Mouse (Mus musculus): Measurements from ENCODE around the gene Utrn.

The Utrn gene

DNA sequence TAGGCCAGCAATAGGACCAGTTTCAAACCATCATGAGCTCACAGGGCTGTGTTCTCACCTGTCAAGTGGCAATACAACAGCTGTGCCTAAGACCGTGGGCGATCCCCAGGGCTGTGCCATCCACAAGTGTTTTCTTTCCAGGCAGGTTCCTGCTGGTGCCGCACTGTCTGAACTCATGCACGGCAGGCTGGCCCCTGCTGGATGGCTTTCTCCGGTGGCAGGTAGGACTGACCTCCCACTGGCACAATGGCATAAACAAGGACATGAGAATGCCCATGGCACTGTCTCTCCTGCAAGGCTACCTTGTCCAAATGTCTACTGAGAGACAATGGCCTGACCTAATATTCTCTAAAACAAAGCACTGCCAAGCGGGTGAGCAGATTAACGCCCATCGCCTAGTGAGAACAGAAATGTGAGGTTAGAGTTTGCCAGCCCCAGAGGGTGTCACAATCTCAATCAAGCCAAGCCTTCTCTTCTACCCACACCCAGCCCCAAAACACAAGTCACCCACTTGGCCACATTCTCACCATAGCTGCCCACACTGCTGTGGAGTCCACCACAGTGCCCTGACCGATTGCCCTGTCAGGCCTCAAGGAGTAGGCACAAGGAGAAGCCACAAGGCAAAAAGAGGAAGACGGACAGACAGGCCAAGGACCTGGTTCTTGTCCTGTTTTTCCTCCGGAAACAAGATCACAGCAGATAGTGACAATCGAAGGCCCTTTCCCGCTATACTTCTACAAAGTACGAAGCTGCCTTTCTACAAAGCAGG, 32.9 kb downstream of the Utrn start:
- DNase-seq (ENCODE audit: low read depth, low spot score): no peak

DNA sequence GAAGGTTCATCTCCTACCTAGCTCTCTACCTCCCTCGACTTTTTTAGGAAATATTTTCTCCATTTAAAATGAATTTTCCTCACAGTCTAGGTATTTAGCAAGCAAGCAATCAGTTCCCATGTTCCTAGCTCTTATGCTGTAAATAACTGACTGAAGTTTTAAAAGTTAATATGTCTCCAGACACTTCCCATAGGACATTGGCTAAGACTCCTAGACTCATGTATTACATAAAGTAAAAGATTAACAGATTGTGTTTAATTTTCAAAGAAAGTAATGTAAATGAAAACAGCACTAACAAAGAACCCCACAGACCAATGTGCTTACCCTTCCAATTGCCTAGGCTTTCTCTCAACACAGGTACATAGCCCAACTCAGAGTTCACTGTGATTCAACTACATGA, 35.0 kb downstream of the Utrn start:
- no peak for DNase-seq (ENCODE audit: low read depth, low spot score)

DNA sequence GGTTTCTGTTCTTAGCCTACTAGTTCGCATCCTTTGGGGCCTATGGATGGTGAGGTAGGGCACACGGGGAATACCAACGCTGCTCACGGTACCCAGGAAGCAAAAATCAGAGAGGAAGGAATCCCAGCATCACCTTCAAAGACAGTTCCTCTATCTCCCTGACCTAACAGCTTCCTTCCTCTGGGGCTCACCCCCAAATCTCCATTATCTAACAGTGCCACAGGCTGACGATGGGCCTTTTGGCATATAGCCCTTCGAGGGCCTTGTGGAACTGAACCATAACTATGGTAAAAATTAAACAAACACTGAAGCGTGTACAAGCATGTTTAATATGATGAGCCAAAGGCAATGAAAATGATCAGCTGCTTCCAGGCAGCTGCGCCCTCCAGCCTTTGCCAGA, 37.0 kb downstream of the Utrn start:
- DNase-seq (ENCODE audit: low read depth, low spot score): no peak

DNA sequence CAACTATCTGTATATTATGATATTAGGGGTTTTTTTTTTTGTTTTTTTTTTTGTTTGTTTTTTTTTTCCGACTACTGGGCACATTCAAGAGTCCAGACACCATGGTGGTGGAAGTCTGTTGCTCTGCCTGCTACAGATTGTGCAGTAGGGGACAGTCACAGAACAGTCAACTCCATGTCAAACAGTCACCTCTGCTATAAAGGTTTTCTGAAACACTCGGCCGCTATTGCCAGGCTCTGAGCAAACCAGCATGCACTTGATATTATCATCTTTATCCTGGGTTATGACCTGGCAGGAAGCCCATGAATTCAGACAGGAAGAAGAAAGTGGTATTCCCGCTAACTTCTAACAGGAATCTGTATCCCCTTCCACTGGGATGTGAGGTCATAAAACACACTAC, 41.4 kb downstream of the Utrn start:
- no peak for DNase-seq (ENCODE audit: low read depth, low spot score)

DNA sequence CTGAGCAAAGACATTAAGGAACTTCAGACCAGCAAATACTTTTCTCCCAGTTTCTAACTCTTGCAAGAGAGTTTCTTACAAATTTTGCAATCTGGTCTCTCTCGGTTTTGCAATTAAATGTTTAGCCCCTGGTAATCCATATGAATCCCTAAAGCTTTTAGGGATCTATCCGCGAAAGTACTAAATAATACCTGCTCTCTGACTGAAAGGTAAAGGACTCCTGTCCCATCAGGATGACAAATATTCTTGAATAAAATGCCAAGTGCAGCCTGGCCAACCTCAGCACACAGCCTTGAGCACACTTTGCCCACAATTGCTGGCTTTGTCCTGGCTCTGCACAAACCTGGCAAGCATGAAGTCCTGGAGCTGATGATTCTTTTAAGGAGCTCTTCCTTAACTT, 41.9 kb downstream of the Utrn start:
- no peak for DNase-seq (ENCODE audit: low read depth, low spot score)

DNA sequence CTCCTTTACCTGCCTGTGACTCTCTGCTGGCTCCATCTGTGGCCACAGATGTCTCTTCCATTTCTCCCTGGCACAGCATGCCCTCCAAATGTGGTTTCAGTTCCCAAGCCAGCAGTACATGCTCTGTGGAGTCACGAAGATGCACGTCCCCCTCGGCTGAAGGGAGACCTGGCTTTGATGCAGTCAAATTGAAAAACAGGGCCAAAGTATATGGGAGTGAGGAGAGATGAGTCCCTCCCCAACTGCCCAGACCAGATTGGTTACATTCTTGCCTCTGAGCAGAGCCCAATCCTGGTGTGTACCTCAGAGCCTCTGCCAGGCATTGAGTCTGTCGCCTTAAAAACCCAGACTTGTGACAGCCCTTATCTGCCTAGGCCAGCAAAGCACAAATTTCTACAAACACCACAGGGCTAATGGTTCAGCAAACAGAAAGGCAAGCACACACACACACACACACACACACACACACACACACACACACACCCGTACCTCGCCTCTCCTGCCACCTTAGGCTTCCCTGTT, 42.3 kb downstream of the Utrn start:
- no peak for DNase-seq (ENCODE audit: low read depth, low spot score)

DNA sequence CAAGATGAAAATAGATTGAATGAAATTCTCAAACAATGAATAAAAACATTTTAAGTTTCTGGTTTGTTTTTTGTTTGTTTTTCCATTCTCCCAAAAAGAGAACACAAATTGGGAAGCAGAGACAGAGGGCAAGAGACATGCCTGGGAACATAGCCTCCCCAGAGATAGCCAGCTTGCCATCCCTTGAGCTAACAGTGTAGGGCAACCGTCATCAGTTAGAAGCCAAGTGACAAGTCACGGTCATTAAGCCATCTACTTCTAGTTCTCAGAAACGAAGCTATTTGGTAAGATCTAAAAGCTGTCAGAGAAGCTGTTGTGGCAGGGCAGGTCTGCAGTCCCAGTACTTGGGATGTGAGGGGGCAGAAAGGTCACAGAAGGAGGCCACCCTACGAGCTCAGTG, 44.8 kb downstream of the Utrn start:
- no peak for DNase-seq (ENCODE audit: low read depth, low spot score)

DNA sequence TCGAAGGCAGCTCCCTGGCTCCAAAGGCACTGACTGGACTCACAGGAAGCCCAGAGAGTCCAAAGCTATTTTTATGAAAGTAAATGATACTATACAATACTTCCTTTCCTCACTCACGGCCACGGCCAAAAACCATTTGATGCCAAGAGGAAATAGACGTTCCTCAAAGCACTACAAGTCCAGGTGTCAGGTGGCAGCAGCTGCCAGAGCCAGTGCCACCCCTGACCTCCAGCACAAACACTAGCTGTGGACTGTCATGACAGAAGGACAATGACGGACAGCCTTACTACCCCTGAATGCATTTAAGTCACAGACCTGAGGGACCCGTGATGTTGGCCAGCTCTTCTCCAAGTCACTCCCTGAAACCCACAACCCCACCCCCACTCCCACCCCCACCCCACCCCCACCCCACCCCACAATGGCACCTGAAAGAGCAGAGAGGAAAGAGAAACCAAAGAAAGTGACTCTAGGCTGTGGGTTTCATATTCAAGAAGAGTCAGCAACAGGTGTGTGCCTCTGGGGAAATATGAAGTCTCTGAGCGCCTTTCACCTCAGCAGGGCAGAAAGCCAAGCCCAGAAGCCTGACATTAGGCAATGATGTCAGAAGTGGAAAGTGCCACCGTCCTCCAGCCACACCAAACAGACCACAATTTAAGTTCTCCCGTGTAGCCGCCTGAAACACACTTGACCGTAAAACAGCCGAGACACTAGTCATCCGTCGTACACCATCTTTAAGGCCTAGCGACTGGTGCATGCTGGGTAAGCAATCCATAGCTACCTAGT, 45.5 kb downstream of the Utrn start:
- no peak for DNase-seq (ENCODE audit: low read depth, low spot score)

DNA sequence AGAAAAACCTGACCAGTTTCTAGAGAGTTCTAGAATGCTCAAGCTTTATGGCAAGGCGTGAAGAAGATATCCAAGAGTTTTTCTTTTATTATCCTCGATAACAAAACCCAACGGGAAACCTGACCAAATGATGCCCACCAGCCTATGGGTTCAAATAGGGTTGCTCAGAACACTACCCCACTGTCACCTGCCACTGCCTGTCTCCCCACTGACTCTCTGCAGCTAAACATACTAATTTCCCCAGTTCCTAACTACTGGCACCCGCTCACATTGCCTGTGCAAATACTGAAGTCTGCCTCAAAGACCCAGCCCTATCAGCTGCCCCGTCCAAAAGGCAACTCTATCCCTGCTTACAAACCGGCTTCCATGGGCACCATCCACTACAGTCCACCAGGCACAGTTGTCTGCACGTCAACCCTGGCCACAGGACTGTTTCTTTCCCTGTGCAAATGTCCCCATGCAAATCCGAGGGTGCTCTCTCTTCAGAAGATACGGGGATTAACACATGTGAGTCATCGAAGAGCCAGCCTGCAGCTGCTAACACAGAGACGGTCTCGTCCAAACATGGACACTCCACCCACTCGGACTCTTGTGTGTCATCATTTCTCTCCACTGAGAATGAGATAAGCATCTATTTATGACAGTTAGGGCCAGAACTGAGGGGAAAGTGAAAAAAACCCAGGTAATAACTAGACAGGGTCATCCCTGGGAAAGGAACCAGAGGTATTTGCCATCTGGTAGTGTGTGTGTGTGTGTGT, 48.0 kb downstream of the Utrn start:
- DNase-seq (ENCODE audit: low read depth, low spot score): no peak

DNA sequence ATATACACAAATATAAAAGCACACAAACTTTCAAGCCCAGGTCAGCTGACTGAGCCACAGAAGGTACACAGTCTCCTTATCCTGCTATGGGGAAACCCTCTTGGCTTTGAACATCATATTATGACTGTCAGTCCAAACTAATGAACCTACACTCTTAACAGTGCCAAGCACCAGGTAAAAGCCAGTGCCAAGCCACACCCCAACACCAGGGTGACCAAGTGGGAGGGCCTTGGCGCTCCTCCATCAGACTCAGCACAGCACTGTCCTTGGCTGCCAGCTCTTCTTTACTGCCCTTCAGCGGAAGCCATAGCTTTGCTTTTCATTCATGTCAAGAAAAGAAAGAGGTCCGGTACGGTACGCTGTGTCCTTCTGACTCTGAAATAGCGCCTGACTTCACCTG, 51.8 kb downstream of the Utrn start:
- no peak for DNase-seq (ENCODE audit: low read depth, low spot score)

DNA sequence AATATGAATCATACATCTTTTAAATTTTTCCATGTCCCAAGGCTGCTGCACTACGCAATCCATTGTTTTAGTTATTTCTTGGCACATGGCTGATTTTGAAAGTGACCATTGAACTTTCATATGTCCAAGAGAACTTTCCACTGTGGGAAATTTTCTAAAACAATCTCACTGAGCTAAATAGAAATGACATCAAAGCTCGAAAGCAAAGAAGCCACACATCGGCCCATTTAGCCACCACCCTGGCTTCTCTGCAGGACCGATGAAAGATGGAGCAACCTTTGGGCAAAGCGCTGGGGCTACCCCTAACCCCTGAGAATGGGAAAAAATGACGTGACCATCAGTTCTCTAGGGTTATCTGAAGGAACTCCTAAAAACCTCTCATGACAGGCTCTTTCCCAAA, 52.6 kb downstream of the Utrn start:
- no peak for DNase-seq (ENCODE audit: low read depth, low spot score)

DNA sequence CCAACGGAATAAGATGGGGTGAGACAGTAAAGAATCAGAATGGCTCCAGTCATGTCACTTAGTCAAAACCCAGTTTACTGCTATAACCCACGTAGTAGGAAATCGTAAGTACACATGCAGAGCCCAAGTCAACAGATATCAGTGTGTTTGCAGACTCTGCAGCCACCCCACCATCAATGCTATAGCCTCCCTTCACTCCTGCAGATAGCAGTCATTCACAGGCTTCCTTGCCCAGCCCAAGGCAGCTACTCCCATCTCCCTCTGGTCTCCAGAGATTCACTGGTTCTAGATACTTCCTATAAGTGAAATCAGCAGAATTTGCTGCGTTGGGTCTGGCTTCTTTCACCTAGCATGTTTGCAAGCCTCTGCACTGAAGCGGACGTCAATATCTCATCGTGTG, 54.8 kb downstream of the Utrn start:
- no peak for DNase-seq (ENCODE audit: low read depth, low spot score)

DNA sequence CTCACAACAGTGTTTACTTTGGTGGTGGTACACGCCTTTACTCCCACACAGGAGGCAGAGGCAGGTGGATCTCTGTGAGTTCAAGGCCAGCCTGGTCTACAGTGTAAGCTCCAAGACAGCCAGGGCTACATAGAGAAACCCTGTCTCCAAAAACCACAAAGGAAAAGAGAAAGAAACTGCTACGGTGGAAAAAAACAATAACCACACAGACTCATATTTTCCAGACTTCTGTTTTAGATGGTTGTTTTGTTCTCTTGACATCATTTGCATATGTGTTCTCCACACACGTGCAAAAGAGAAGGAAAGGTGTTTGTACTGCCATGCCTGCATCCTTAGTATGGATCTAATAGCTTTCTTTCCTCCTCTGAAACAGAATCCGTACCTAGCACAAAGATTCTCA, 55.3 kb downstream of the Utrn start:
- DNase-seq (ENCODE audit: low read depth, low spot score): no peak

DNA sequence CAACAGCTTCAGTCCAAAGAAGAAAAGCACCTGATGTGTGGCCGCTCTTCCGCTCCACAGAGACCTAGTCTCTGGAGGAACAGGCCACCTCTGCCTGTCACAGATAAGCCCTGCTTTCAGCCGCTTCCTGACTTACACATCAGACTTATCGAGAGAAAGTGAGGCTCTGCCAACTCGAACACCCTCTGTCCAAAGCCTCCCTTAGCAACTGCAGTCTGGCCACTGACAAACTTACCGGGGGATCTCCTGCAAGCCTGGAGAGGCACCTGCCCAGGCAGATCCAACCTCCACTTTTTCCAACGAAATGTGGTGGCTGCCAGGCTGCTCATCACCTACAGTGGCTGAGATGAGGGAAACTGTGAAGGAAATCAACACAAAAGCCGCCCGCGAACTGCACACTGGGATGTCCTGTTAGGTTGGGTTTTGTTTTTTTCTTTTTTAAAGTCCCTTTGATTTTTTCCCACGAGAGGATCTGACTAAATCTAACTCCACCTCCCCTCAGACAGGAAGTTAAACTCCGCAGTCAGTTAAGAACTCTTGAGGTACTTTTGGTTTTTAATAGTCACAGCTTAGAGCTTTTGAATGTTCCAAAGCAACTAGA, 55.9 kb downstream of the Utrn start:
- DNase-seq (ENCODE audit: low read depth, low spot score): no peak

DNA sequence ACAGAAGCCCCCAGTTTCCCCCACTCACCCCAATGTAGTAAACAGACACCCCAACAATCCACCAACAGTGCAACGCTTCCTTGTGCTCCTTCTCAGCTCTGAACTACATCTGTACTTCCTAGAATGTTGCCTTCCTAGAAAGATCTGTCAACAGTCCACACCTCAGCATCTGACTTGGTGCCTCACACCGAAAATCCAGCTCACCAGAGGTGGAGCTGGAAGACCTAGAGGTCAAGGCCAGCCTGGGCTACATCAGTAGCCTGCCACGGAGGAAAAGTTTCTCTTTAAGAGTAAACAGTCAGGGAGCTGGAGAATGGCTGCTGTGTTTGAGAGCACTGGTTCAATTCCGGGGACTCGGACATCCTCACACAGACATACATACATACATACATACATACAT, 56.5 kb downstream of the Utrn start:
- no peak for DNase-seq (ENCODE audit: low read depth, low spot score)

DNA sequence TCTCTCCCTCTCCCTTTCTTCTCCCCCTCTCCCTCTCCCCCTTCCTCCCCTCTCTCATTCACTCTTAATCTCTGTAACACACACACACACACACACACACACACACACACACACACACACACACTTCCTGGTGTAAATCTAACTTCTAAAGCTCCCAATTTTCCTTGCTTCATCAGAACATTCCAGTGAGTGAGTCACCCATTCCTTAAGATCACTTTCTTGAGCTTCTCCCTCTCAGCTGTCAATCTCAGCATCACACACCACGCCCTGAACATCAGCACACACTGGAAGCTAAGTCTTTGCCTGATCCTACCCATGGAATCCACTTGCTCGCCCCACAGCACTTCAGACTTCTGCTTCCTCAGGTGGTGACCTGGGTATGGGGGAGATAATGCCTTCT, 58.3 kb downstream of the Utrn start:
- DNase-seq (ENCODE audit: low read depth, low spot score): no peak

DNA sequence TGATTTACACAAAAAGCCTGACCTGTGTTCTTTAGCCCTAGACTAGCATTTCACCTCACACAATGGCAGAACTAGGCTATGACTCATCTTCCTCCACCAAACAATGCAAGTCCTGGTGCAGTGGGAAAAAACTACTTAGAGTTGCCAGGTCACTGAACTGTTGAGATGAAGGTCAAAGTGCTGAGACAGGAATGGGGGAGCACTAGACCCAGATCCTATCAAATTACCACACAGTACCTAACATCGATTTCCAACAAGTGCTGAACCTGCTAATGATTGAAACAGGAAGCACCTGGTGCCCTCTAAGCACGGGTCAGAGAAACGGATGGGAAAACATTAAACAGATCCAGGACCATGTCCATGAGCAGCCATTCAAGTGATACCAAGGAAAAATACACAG, 59.5 kb downstream of the Utrn start:
- DNase-seq (ENCODE audit: low read depth, low spot score): peak; percentile 13

DNA sequence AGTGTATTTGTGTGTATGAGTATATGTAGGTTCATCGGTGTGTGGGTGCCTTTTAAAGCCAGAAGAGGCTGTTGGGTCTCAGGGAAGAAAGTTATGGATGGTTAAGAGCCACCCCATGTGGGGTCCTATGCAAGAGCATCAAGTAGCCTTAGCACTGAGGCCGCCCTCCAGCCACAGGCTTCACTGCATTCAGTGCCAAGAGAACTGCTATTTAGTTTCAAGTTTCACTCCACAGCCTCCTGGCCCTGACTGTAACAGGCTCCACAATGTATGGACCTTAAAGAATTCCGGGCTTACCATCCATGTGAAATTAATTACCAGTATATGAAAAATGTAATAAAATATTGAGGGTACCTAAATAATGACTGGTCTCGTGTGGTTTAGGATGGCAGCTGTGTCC, 60.7 kb downstream of the Utrn start:
- DNase-seq (ENCODE audit: low read depth, low spot score): no peak

DNA sequence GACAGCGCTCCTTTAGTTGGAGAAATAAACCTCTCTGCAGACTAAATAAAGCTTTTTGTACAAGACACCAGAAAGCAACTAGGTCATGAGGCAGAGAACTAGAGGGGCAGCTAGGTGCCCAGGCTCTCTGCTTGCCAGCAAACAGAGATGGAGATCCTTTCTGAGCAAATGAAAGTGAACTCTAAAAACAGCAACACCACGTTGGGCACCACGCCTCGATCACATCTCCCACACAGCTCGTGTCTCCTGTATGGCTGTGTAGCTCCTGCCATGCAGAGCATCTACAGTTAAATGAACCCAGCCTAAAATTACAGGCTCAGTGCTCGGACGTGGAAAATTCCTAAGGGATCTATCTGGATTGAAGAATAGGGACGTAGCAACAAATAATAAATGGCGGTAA, 61.5 kb downstream of the Utrn start:
- no peak for DNase-seq (ENCODE audit: low read depth, low spot score)

DNA sequence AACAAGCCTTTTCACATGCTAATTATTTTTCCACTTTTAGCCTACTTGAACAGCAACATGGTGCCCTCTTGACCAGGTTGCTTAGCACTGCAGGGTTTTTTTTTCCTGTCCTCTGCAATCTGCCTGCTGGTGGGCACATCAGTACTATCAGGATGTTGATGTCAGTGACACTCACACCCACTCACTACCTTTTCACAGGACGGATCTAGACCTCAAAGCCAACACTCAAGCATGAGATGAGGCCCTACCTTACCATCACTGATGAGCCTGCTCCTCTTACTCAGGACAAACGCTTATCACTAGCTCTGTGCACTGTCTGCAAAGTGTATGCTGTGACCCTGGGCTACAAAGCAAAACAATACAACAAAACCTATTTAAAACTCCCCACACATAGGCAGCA, 63.3 kb downstream of the Utrn start:
- DNase-seq (ENCODE audit: low read depth, low spot score): no peak

DNA sequence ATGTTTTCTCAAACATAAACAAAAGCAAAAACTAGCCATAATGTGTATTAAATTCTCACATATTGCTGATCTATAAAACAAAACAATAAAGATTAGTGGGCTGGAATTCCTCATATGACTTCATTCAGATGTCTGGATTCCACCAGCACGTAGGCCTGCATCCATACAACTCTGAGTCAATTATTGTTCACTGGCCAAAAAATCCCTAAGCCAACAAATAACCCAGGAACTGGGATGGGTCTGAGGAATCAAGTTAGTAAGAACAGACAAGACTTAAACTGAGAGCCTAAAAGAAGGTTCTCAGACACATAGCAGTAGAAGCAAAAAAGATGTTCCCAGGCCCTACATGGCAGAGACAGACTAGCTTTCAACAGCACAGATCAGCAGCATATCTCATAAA, 65.2 kb downstream of the Utrn start:
- DNase-seq (ENCODE audit: low read depth, low spot score): no peak

DNA sequence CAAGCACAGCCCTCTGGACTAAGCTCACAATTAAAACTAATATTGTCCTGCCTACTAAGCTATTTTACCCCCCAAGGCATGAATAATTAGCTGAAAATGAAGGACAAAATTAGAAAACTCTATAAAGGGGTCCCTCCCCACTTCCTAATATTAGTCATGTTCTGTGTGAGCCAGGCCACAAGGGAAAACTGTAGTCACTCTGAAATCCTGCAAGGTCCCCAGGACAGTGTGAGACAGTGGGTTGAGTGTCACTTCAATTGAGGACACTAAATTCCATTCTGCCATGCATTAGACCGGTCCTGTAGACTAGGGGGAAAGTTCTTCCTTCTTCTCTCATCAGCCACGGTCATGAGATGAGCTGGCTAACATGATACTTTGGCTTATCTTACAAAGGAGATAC, 69.7 kb downstream of the Utrn start:
- no peak for DNase-seq (ENCODE audit: low read depth, low spot score)
